Mouse (Mus musculus) gastrocnemius, postnatal 36 days (tissue): ENCODE measurements around the gene Gucy1b2. TPM values are rescaled to one million over a fixed set of nuclear protein-coding genes. Genes with fewer than 3 reads are reported as not detected.
A peak's percentile ranks its signal among the peaks of the same experiment; 100 is the strongest.

ENCODE experiments used
- DNase-seq, 2 experiments: peaks; one replicate each; pipeline ENCODE4 v3.0.0; 2022
- intact Hi-C: fragments of 180-260 bp; cut with DNase I; formaldehyde crosslinking; loops from one replicate; pipeline ENCODE4 v1.15.1; 2025
- long read RNA-seq, 2 experiments: library from polyadenylated mRNA; stranded (forward); transcript quantifications; one replicate each; pipeline ENCODE4 v2.0.0; 2021
- total RNA-seq, 2 experiments: library from RNA; stranded (reverse); gene quantifications; 2 replicates each; pipeline ENCODE4 v1.2.3; 2021

Gene Gucy1b2
- total RNA-seq: not detected
- long read RNA-seq, experiment 1: 0 reads
- long read RNA-seq, experiment 2: 0 reads

DNA sequence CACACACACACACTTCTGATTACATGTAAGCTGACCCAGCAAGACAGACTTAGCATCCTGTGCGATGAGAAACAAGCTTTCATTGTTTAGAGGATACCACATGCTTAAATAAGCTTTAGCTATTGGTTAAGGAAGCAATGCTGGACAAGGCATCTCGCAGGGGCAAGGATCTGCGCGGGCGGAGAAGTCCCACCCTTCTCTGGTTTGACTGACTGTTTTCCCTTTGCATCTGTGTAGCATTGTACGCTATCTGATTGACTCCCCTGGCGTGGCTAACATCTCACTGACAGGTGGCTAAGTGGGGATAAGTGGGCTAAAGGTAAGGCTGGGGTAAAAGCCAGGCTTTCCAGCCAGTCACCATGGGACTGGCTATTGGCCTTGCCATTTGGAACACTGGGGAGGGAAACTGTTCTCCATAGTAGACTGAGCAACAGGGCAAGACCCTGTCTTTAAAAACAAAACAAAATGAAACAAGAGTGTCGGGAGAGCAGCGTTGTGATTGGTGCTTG, at the start of gene Gucy1b2:
Gucy1b2 (minus strand) TSS at position 51 of the 509 bp plus-strand sequence.
- no peak for DNase-seq
- intact Hi-C loops: loop anchor here (2.0 to 5.0 kb wide), 3 partner anchors 119 to 884 kb away; no protein-coding TSS in a partner anchor

GRCm38 (mm10) chr14:62497391-62497790, 41.3 kb upstream of the Gucy1b2 start:
- no peak for DNase-seq
- intact Hi-C loops: loop anchor here (5.0 kb wide), 1 partner anchor 110 kb away; no protein-coding TSS in a partner anchor

- no peak for DNase-seq
- intact Hi-C loops: loop anchor here (5.0 kb wide), 1 partner anchor 111 kb away; no protein-coding TSS in a partner anchor
Observed at GRCm38 (mm10) chr14:62496501-62496900, 40.4 kb upstream of the Gucy1b2 start.

DNA sequence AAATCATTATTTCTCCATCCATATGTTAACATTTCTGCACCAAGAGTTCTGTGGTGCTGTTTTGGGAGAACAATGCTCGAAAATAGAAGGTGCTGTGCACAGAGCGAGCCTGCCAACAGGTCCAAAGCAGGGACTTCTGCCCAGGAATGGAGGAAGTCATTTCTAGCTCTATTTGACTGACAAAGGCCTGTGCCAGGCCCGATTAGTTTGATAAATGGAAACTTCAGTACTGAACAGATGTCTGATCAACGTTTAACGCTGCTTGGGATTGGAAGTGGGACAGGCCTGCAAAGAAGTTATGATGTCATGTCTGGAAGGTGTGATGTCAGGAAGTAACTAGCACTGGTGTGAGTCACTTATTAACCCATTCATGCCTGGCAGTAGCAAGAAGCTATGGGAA, 37.4 kb upstream of the Gucy1b2 start:
- intact Hi-C loops: loop anchor here (5.0 kb wide), 1 partner anchor 64 kb away; the partner anchor contains the start of gene Fam124a
- no peak for DNase-seq

- intact Hi-C loops: loop anchor here (5.0 kb wide), 1 partner anchor 65 kb away; the partner anchor contains the start of gene Fam124a
- peak; percentile 58 to 59 for DNase-seq
Observed at GRCm38 (mm10) chr14:62492196-62492850, 36.2 kb upstream of the Gucy1b2 start.

DNA sequence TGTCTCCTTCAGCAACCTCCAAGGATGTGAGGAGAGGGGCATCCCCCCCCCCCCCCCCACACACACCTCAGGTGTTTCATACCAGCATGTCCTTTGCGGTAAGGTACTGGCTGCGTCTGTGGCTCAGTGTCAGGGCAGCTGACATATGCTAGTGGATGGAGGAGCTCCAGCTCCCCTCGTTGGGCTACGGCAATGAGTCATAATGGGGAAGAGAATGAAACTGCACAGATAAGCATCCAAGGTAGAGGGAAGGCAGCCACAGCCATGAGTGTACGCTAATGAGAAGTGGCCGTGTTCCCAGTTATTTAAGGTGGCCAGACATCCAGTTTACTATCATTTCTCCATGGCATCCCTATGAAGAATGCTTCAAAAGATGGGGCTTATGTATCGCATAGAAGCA, 32.2 kb upstream of the Gucy1b2 start:
- intact Hi-C loops: loop anchor here (5.0 kb wide), 1 partner anchor 489 kb away; no protein-coding TSS in a partner anchor
- no peak for DNase-seq

DNA sequence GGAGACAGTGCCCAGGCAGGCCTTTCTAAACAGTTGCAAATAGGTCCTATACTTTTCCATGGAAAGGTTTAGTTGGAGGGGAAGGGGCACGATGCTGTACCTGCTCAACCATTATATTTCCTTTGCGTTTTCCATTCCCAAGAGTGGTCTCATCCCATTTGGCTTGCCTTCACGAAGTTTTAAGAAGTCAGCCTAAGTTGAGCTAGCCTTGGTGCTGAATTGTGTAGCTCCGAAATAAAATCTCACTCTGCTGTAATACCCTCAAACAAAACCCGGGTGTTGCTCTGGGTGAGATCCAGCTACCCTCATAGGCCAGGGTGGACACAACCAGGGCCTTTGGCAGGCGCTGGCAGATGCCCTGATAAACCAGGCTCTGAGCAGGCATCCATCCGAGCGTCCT, 25.3 kb upstream of the Gucy1b2 start:
- intact Hi-C loops: no loop called here
- no peak for DNase-seq

DNA sequence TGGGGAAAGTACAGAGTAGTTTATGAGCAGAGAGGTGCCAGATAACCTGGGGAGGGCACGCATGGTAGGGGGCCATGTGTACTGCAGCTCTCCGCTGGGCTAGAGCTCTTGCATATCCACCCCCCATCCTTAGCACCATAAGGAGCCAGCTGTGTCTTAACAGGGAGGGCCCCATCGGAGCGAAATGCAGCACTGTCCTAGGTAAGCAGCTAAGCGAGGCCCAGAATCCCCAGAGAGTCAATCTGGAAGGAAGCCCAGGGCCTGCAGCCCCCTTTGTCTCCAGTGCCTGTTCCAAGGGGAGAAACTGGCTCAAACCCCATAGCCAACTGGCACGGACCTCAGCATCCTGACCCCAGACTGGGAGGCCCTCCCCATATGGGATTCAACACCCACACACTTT, 23.3 kb upstream of the Gucy1b2 start:
- DNase-seq: no peak
- intact Hi-C loops: no loop called here

GRCm38 (mm10) chr14:62474481-62474880, 18.4 kb upstream of the Gucy1b2 start:
- intact Hi-C loops: no loop called here
- DNase-seq: no peak

DNA sequence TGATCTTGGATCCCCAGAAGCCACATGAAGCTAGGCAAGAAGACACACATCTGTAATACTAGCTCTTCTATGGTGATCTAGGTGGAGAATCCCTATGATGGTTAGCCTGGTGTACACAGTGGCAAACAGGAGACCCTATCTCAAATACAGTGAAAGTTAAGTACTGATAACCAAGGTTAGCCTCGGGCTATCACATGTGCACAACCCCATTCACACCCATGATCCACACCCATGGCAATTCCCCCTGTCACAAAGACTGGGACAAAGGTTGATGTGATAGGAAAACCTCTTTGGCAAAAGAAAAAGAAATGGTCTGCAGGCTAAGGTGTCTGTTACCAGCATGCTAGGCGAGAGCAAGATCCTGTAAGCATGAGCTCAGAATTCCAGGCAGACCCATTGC, 16.0 kb upstream of the Gucy1b2 start:
- no peak for DNase-seq
- intact Hi-C loops: no loop called here

DNA sequence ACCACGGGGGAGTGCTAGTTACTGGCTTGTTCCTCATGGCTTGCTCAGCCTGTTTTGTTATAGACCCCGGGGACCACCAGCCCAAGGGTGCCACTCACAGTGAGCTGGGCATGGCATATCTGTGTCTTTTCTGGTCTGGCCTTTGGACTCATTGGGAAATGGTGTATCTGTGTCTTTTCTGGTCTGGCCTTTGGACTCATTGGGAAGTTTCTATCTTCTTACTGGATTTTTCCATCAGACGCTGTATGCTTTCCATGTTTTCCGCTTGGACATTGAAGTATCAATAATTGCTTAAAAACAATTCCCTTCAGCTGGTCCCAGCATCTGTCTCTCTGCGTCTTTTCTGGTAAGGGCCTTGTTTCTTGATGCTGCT, 12.7 kb upstream of the Gucy1b2 start:
- intact Hi-C loops: no loop called here
- no peak for DNase-seq

DNA sequence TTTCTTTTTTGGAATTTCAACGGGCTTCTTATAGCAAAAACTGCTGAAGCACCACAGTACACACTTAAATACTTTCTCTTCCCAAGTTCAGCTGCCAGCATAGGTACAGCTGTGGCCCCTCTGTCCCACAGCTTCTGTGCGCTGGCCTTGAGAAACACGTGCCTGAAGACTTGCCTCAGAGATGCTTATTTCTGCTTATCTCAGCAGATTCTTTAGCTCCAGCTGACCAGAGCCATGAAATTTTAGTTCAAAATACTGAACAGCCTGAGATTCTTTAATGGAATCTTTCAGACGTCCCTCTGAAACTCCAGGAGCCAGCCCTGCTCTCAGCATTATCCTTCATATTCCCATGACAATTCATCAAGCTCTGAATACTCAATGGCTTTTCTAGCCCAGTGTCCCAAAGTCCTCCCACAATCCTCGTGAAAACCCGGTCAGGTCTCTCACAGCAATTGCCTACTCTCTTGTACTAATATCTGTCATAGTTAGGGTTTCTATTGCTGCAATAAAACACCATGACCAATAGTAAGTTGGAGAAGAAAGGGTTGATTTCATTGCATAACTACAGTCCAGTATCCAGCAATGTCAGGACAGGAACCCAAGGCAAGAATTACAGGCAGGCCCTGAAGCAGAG, 12.1 kb upstream of the Gucy1b2 start:
- intact Hi-C loops: no loop called here

GRCm38 (mm10) chr14:62464966-62465365, 8.9 kb upstream of the Gucy1b2 start:
- DNase-seq: peak in 1 of 2 experiments; percentile 23
- intact Hi-C loops: no loop called here

More for the DNA sequence above, 12.1 kb upstream of the Gucy1b2 start:
- DNase-seq: no peak

DNA sequence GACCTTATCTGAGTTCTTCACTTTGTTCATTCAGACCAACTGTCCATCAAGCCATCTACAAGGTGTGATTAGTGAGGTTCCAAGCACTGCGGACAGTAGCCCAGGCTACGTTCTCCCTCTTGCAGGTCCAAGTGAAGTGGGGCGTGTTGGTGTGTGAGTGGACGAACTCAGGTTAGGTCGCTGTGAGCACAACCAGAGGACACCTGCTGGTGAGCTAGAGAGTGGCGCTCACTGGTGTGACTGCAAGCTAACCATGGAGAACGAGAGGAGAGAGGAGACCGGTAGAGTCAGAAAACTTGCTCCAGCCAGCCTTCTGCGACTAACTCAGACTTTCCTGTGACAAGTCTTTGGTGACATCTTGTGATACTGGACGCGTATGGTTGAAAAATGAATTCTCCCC, 3.5 kb upstream of the Gucy1b2 start:
- intact Hi-C loops: loop anchor here (5.0 kb wide), 2 partner anchors 122 to 887 kb away; no protein-coding TSS in a partner anchor
- no peak for DNase-seq

DNA sequence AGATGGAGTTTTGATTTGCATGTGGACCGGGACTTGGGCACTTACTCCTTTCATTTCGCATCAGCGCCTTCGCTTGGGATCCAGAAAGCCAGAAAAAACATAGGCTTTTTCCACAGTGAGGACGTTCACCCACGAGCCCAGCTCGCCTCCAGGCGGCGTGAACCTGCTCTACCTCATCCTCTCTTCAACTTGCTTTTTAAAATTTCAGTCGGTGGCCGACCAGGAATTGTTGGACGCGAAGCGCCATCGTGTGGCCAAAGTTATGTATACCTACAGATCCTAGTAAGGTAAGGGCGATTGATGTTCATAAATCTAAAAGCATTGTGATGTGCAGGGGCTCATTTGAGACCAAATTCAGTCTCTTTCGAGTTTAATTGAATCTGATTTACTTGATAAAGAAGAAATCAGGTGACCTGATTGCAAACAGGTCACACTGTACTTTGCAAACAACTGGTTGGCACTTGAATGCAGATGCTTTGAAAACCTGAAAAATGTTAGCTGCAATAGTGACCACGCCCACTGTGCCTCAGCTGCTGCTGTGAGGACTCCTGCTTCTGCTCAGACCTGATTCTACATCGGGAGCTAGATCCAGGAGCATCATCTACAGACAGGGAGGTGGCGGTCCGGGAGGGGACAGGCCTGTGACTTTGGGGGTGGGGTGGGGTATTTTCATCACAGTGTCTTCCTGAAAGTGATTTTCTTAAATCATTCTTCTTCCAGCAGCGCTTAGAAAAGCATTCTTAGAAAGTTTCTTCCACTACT, 1.5 kb upstream of the Gucy1b2 start:
- DNase-seq: peak; percentile 57 to 68
- intact Hi-C loops: loop anchor here (2.0 to 5.0 kb wide), 3 partner anchors 120 to 885 kb away; no protein-coding TSS in a partner anchor

- DNase-seq: no peak
- intact Hi-C loops: loop anchor here (5.0 kb wide), 2 partner anchors 118 to 883 kb away; no protein-coding TSS in a partner anchor
Observed at GRCm38 (mm10) chr14:62455570-62455879, 564 bp downstream of the Gucy1b2 start.

DNA sequence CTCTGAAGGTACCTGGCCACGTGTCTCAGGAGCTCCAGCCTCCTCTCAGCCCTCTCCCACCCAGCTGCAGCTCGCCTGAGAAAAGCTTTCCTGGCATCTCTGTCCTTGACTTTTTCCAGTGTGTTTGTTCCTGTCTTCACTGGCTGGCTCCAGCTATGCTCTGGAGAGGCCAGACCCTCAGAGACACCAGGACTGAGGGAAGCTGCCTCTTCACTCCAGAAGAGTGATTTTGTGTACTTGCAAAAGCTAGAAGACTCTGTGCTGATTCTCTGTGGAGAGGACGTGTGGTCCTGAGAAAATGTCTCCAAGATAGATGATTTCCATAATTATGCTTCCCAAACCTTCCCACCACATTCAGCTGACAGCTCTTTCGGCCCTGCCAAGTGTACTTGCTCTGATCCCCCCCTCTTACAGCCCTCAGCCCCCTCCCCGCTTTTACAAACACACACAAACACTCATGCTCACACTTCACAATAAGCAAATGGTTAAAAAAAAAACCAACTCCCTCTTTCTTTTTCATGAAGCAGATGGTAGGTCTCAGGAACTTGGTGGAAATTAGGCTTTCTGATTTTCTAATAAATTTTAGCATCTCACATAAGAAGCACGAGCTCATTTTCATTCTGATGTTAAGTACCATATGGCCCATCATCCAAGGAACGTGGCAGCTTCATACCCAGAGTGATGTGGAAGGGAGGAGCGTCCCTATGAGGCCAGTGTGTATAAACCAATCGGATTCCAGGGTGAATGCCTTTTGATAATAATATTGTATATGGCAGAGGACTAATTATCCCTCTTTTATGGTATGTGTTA, 1.1 kb downstream of the Gucy1b2 start:
- intact Hi-C loops: loop anchor here (5.0 kb wide), 2 partner anchors 118 to 883 kb away; no protein-coding TSS in a partner anchor
- DNase-seq: no peak

DNA sequence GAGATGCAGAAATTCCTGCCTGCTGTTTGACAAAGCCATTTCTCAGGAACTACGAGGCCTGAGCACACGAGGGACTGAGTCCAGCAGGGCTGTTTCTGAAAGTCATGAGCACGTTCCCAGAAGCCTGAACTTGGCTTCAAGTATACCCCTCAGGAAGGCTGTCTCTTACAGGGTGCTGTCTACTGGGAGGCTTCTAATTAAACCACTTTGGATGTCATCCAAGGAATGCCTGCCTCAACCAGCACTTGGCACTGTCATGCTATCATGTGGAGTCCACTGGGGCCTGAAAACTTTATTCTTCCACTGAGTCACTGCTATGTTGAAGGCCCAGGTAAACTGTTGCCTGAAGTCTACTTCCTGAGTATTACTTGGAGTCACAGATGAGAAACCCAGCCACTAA, 2.0 kb downstream of the Gucy1b2 start:
- intact Hi-C loops: no loop called here
- no peak for DNase-seq

- intact Hi-C loops: no loop called here
- no peak for DNase-seq
Observed at GRCm38 (mm10) chr14:62453276-62453675, 2.8 kb downstream of the Gucy1b2 start.

GRCm38 (mm10) chr14:62450706-62451105, 5.4 kb downstream of the Gucy1b2 start:
- intact Hi-C loops: no loop called here
- DNase-seq: no peak
